In the genomic region with DNA sequence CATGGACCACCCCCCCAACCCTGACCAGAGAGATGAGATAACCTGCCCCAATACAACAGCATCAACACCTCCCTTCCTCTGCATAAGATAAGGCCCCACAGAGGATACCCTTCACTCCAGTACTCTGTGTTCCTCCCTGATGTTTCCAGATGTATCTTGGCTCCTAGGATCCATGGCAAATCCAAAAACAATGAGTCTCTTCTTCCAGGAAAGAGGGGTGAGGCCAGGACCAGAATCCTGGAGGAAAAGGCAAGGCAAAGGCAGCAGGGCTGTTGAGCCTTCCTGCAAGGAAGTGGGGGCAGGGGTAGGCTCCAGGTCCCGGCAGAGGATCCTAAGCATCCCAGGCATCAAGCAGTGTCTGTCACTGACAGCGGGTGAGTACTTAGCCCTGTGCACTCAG, we compare ENCODE assay signal across 18 mouse cellular contexts. TPM values are rescaled to one million over a fixed set of nuclear protein-coding genes. Genes with fewer than 3 reads are reported as not detected.
DNase-seq lines count a peak whose midpoint lies in the region; ATAC-seq lines count a peak whose summit lies in the region.
"Had no signal": no experiment of that assay in that cellular context is flagged by ENCODE, and none has a peak within 500 bp of the region (broad histone marks: within the 10 kb centered on the region; RNA-seq: fewer than 3 reads in every experiment).

No protein-coding gene starts in this region.

- intact Hi-C loops in left cerebral cortex, postnatal 14 days (cut with DNase I): no loop called here

- H3K27ac ChIP-seq in forebrain, embryonic 10.5 days: peak overlapping the region; percentile 41; the same call in 1 of the 2 replicates
- no peak overlapping the region for H3K27ac ChIP-seq in forebrain, embryonic 15.5 days (replicated peaks)
- peak overlapping the region; percentile 89 for H3K27ac ChIP-seq in lung, embryonic 15.5 days
- peak overlapping the region; percentile 91 for H3K27ac ChIP-seq in stomach, embryonic 16.5 days (ENCODE audit: low read length)
- H3K27ac ChIP-seq: liver, embryonic 15.5 days; midbrain, embryonic 13.5 days; neural tube, embryonic 13.5 days had no signal

- H3K9ac ChIP-seq in forebrain, embryonic 15.5 days (replicated peaks): no peak overlapping the region
- H3K9ac ChIP-seq in lung, embryonic 15.5 days: no peak overlapping the region
- H3K9ac ChIP-seq in stomach, embryonic 16.5 days (ENCODE audit: low read length): peak overlapping the region; percentile 35; the same call in 1 of the 2 replicates
- H3K9ac ChIP-seq: liver, embryonic 15.5 days; midbrain, embryonic 13.5 days; neural tube, embryonic 13.5 days had no signal

- no peak overlapping the region for H3K4me2 ChIP-seq in forebrain, embryonic 15.5 days (replicated peaks)
- H3K4me2 ChIP-seq in lung, embryonic 15.5 days: no peak overlapping the region
- H3K4me2 ChIP-seq in stomach, embryonic 16.5 days (ENCODE audit: low read depth, low read length): no peak overlapping the region
- H3K4me2 ChIP-seq: liver, embryonic 15.5 days; midbrain, embryonic 13.5 days; neural tube, embryonic 13.5 days had no signal

- H3K36me3 ChIP-seq in forebrain, embryonic 10.5 days (replicated peaks): no peaks in the 10 kb centered on the region
- H3K36me3 ChIP-seq in forebrain, embryonic 15.5 days: no peaks in the 10 kb centered on the region
- H3K36me3 ChIP-seq in lung, embryonic 15.5 days: no peaks in the 10 kb centered on the region
- H3K36me3 ChIP-seq in stomach, embryonic 16.5 days (ENCODE audit: control insufficient read depth, insufficient read depth, low read length): no peaks in the 10 kb centered on the region
- H3K36me3 ChIP-seq: liver, embryonic 15.5 days; midbrain, embryonic 13.5 days; neural tube, embryonic 13.5 days had no signal

- 75% methylated on average over 2 of the region's 2 CpGs for WGBS in forebrain, embryonic 10.5 days
- WGBS in forebrain, embryonic 15.5 days: 81% methylated on average over 2 of the region's 2 CpGs
- WGBS in lung, embryonic 15.5 days: 38% methylated on average over 2 of the region's 2 CpGs
- 49% methylated on average over 2 of the region's 2 CpGs for WGBS in stomach, embryonic 16.5 days

- no peak for DNase-seq in forebrain, embryonic 10.5 days (ENCODE audit: extremely low spot score, low spot score)
- no peak for DNase-seq in lung, adult 18-20 months
- DNase-seq in heart, postnatal 4 days: peak; percentile 26
- no peak for DNase-seq in adrenal gland, postnatal 10 days
- DNase-seq in left cerebral cortex, postnatal 14 days (ENCODE audit: low spot score in 2 of 2): no peak
- DNase-seq: adrenal gland, adult 8-10 months; cerebellum, adult 11-12 months; layer of hippocampus, postnatal 36 days; right cerebral cortex, postnatal 25 days; thymus, adult 2 months had no signal

- peaks cover 27% of the 10 kb centered on the region for H3K4me1 ChIP-seq in forebrain, embryonic 10.5 days
- H3K4me1 ChIP-seq in forebrain, embryonic 15.5 days: no peaks in the 10 kb centered on the region
- peaks cover 23% of the 10 kb centered on the region for H3K4me1 ChIP-seq in lung, embryonic 15.5 days
- peaks cover 19% of the 10 kb centered on the region for H3K4me1 ChIP-seq in stomach, embryonic 16.5 days (ENCODE audit: control insufficient read depth, insufficient read depth, low read length)
- H3K4me1 ChIP-seq: liver, embryonic 15.5 days had no signal

- H3K4me3 ChIP-seq in forebrain, embryonic 10.5 days: no peak overlapping the region
- H3K4me3 ChIP-seq in forebrain, embryonic 15.5 days: no peak overlapping the region
- H3K4me3 ChIP-seq in lung, embryonic 15.5 days: no peak overlapping the region
- H3K4me3 ChIP-seq in stomach, embryonic 16.5 days (replicated peaks; ENCODE audit: low read length): no peak overlapping the region
- H3K4me3 ChIP-seq: liver, embryonic 15.5 days; midbrain, embryonic 13.5 days; neural tube, embryonic 13.5 days had no signal

- H3K9me3 ChIP-seq in forebrain, embryonic 10.5 days: no peaks in the 10 kb centered on the region
- no peaks in the 10 kb centered on the region for H3K9me3 ChIP-seq in forebrain, embryonic 15.5 days
- H3K9me3 ChIP-seq in lung, embryonic 15.5 days: no peaks in the 10 kb centered on the region
- no peaks in the 10 kb centered on the region for H3K9me3 ChIP-seq in stomach, embryonic 16.5 days (replicated peaks; ENCODE audit: control insufficient read depth, low read length)
- H3K9me3 ChIP-seq: liver, embryonic 15.5 days; midbrain, embryonic 13.5 days; neural tube, embryonic 13.5 days had no signal

- no peak for ATAC-seq in forebrain, embryonic 15.5 days (replicated peaks)
- no peak for ATAC-seq in lung, embryonic 15.5 days (ENCODE audit: borderline replicate concordance, extremely low read depth, low FRiP score, low TSS enrichment)
- no peak for ATAC-seq in stomach, embryonic 16.5 days (ENCODE audit: insufficient read depth, low FRiP score)
- ATAC-seq: hindbrain, embryonic 16.5 days had no signal

- no peaks in the 10 kb centered on the region for H3K27me3 ChIP-seq in forebrain, embryonic 10.5 days (ENCODE audit: poor library complexity, severe bottlenecking)
- no peaks in the 10 kb centered on the region for H3K27me3 ChIP-seq in forebrain, embryonic 15.5 days
- no peaks in the 10 kb centered on the region for H3K27me3 ChIP-seq in lung, embryonic 15.5 days
- no peaks in the 10 kb centered on the region for H3K27me3 ChIP-seq in stomach, embryonic 16.5 days (ENCODE audit: control insufficient read depth, insufficient read depth, low read length)
- H3K27me3 ChIP-seq: liver, embryonic 15.5 days; midbrain, embryonic 13.5 days; neural tube, embryonic 13.5 days had no signal

RNA-seq across cellular contexts. Expression of a gene that starts 13.4 kb away (rescaled TPM):
- 0.16 and 0.31 TPM in 2 replicates for polyA plus RNA-seq in forebrain, embryonic 10.5 days (2016; fragmentation: Nextera tagmentation; extraction: Ambion mirVana)
- polyA plus RNA-seq in forebrain, embryonic 15.5 days (2015; fragmentation: Nextera tagmentation; extraction: Ambion mirVana): 0.34 TPM in 1 of 2 replicates, not detected in the other
- polyA plus RNA-seq in lung, embryonic 15.5 days (2015; fragmentation: Nextera tagmentation; extraction: Ambion mirVana): 0.30 and 0.33 TPM in 2 replicates
- total RNA-seq in heart, postnatal 4 days (2021): under 1 TPM in 1 of 2 experiments, not detected in 1; 0.31 TPM
- polyA plus RNA-seq in stomach, embryonic 16.5 days (2015; fragmentation: Nextera tagmentation; extraction: Ambion mirVana): 1.5 and 2.2 TPM in 2 replicates
- total RNA-seq in adrenal gland, postnatal 10 days (2021): under 1 TPM in 1 of 2 experiments, not detected in 1; 0.58 TPM
- total RNA-seq in left cerebral cortex, postnatal 14 days (2021): not detected
- total RNA-seq: MEL had no signal
- polyA plus RNA-seq: hindbrain, embryonic 16.5 days; neural tube, embryonic 13.5 days had no signal
